Mouse (Mus musculus) heart, adult 2 months (tissue): Measurements from ENCODE around the gene Notch4.
"Not testable (repeated sequence)": the region's sequence is repeated elsewhere in the genome, so short reads cannot be mapped to it uniquely, and the experiment has no call there.

Experiments used
- CTCF ChIP-seq: fragments of 200-600 bp; IDR thresholded peaks from 2 replicates; pipeline ENCODE4 v1.8.1; 2022; ENCODE audit warnings: antibody characterized with exemption, mild to moderate bottlenecking, moderate library complexity
- EP300 ChIP-seq: fragments of 200-500 bp; IDR thresholded peaks from 2 replicates; pipeline ENCODE4 v1.6.1; 2011; ENCODE audit warnings: low read depth, low read length, control low read depth; ENCODE audit not compliant: insufficient read depth
- POLR2A ChIP-seq: fragments of 200-500 bp; IDR thresholded peaks from 2 replicates; pipeline ENCODE4 v1.6.1; 2011; ENCODE audit warnings: mild to moderate bottlenecking, low read depth, low read length, control low read depth; ENCODE audit not compliant: insufficient read depth

GRCm38 (mm10) chr17:34518571-34518970, 45.5 kb upstream of the Notch4 start:
- TF ChIP-seq CTCF, POLR2A, EP300: not testable (repeated sequence)
